ENCODE assay signal across 8 mouse cellular contexts in genomic region chr9:95599399-95599798, GRCm38 (mm10). TPM values are rescaled to one million over a fixed set of nuclear protein-coding genes. Genes with fewer than 3 reads are reported as not detected.
A peak's percentile ranks its signal among the peaks of the same experiment; 100 is the strongest.
DNase-seq lines count a peak whose midpoint lies in the region; ATAC-seq and TF ChIP-seq lines count a peak whose summit lies in the region.
"Had no signal": no experiment of that assay in that cellular context is flagged by ENCODE, and none has a peak within 500 bp of the region (broad histone marks: within the 10 kb centered on the region; RNA-seq: fewer than 3 reads in every experiment).

No protein-coding gene starts in this region.

- H3K79me2 ChIP-seq in CH12.LX (replicated peaks; ENCODE audit: control insufficient read depth, extremely low read depth, insufficient read depth, poor library complexity, severe bottlenecking), result no peaks in the 10 kb centered on the region

- no peak for TF ChIP-seq POLR2A in CH12.LX (IDR thresholded peaks at IDR 0.05; ENCODE audit: low read depth, low read length)

- in situ Hi-C loops in CH12.LX (cut with MboI; ENCODE audit: low pct_ligation_motif_present, low pct_unique_long_range_greater_than_20kb, low sequenced_read_pairs), result no loop called here

- 89% methylated on average over 4 of the region's 4 CpGs for WGBS in forebrain, embryonic 10.5 days

- H3K9me3 ChIP-seq in CH12.LX (replicated peaks; ENCODE audit: low read length), result no peaks in the 10 kb centered on the region
- no peaks in the 10 kb centered on the region for H3K9me3 ChIP-seq in forebrain, embryonic 10.5 days

- no peak overlapping the region for H3K27ac ChIP-seq in layer of hippocampus, adult 2 months
- no peak overlapping the region for H3K27ac ChIP-seq in CH12.LX (ENCODE audit: insufficient read depth, low read depth)
- H3K27ac ChIP-seq in forebrain, embryonic 10.5 days, result no peak overlapping the region

- H3K4me1 ChIP-seq in CH12.LX (ENCODE audit: control insufficient read depth in 1 of 2, insufficient read depth in 2 of 2), result peaks cover 3 to 12% of the 10 kb centered on the region in 2 experiments
- peaks cover 5% of the 10 kb centered on the region; the same call in 1 of the 2 replicates for H3K4me1 ChIP-seq in forebrain, embryonic 10.5 days

- no peaks in the 10 kb centered on the region for H3K36me3 ChIP-seq in CH12.LX (replicated peaks in 1 of 2; ENCODE audit: control insufficient read depth in 1 of 2, insufficient read depth in 1 of 2, low read length in 1 of 2)
- no peaks in the 10 kb centered on the region for H3K36me3 ChIP-seq in forebrain, embryonic 10.5 days (replicated peaks)

- H3K4me2 ChIP-seq in CH12.LX (ENCODE audit: insufficient read depth, low read depth, poor library complexity, severe bottlenecking), result no peak overlapping the region

- no peak overlapping the region for H3K4me3 ChIP-seq in layer of hippocampus, adult 2 months
- H3K4me3 ChIP-seq in CH12.LX (replicated peaks in 1 of 3; ENCODE audit: low read depth in 2 of 3, low read length in 2 of 3, poor library complexity in 1 of 3), result no peak overlapping the region
- H3K4me3 ChIP-seq in forebrain, embryonic 10.5 days, result no peak overlapping the region

- DNase-seq in layer of hippocampus, adult 2 months (ENCODE audit: low spot score in 2 of 2), result no peak
- no peak for DNase-seq in layer of hippocampus, adult 11-12 months (ENCODE audit: low spot score)
- DNase-seq in A20 (ENCODE audit: low read depth, low spot score) (peak; percentile 44), CH12.LX (ENCODE audit: extremely low read depth) (peak; percentile 17)
- no peak for DNase-seq in forebrain, embryonic 10.5 days (ENCODE audit: extremely low spot score, low spot score)
- DNase-seq in layer of hippocampus, adult 8-10 months (ENCODE audit: low spot score in 2 of 2), result no peak
- DNase-seq: gastrocnemius, postnatal 36 days had no signal

- peak; percentile 65; the same call in 1 of the 2 replicates for ATAC-seq in erythroid progenitor cell, adult 5-6 weeks (replicated peaks; ENCODE audit: low FRiP score, poor library complexity, severe bottlenecking)

- no peak overlapping the region for H3K9ac ChIP-seq in CH12.LX (ENCODE audit: insufficient read depth, low read depth)

- no peak for TF ChIP-seq EP300 in CH12.LX (IDR thresholded peaks at IDR 0.05; ENCODE audit: low read length)

- peak; percentile 64 for TF ChIP-seq CTCF in layer of hippocampus, adult 2 months (conservative IDR thresholded peaks at IDR 0.05)
- peak in 1 of 2 experiments; percentile 40; a peak in 2 of 4 replicates for TF ChIP-seq CTCF in CH12.LX (conservative IDR thresholded peaks at IDR 0.05 in 1 of 2, IDR thresholded peaks at IDR 0.05 in 1 of 2; ENCODE audit: low read depth in 2 of 2, low read length in 2 of 2)

- peak; percentile 11 for TF ChIP-seq RAD21 in CH12.LX (IDR thresholded peaks at IDR 0.05; ENCODE audit: low read depth, low read length)

- H3K27me3 ChIP-seq in CH12.LX (replicated peaks), result no peaks in the 10 kb centered on the region
- H3K27me3 ChIP-seq in forebrain, embryonic 10.5 days (ENCODE audit: poor library complexity, severe bottlenecking), result peaks cover 9% of the 10 kb centered on the region

- dilution Hi-C loops in CH12.LX (cut with MboI; ENCODE audit: extremely low pct_ligation_motif_present, extremely low pct_unique_long_range_greater_than_20kb, low sequenced_read_pairs), result no loop called here

TF ChIP-seq in CH12.LX, 34 proteins besides CTCF, POLR2A, EP300 and RAD21:
- TF ChIP-seq TCF12 (IDR thresholded peaks at IDR 0.05; ENCODE audit: low read depth, low read length) (no peak), ZNF384 (IDR thresholded peaks at IDR 0.05; ENCODE audit: low read depth, low read length) (0 out of 2 replicates have a peak, but pooled peaks have one; percentile 9)

RNA-seq across cellular contexts. Expression of gene Pcolce2, which starts 38.0 kb away (rescaled TPM):
- total RNA-seq in layer of hippocampus, adult 2 months (2021), result 1 to 10 TPM; 2.9 to 3.0 TPM
- total RNA-seq in CH12.LX (2012; rRNA removed) (0.04 TPM in 1 of 2 replicates, not detected in the other), CH12.LX (2014; rRNA removed) (not detected in 2 replicates)
- 0.11 TPM in 1 of 2 replicates, not detected in the other for polyA plus RNA-seq in CH12.LX (2012; ENCODE audit: insufficient read length, low read depth)
- not detected in 2 replicates for total RNA-seq in erythroid progenitor cell, adult 5-6 weeks (2015; ENCODE audit: low replicate concordance)
- total RNA-seq in erythroid progenitor cell, adult 5-6 weeks (2017; ENCODE audit: low replicate concordance), result not detected in 2 replicates
- polyA plus RNA-seq in forebrain, embryonic 10.5 days (2016; fragmentation: Nextera tagmentation; extraction: Ambion mirVana), result 3.9 and 4.7 TPM in 2 replicates
- 1 to 10 TPM; 2.6 to 4.7 (median 2.9) TPM for total RNA-seq in layer of hippocampus, adult 8-10 months (2022)

RNA-seq across cellular contexts. Expression of gene Paqr9, which starts 39.9 kb away (rescaled TPM):
- total RNA-seq in layer of hippocampus, adult 2 months (2021), result 10 to 100 TPM; 45.9 to 47.6 TPM
- total RNA-seq in CH12.LX (2012; rRNA removed), result not detected in 2 replicates
- not detected in 2 replicates for total RNA-seq in CH12.LX (2014; rRNA removed)
- polyA plus RNA-seq in CH12.LX (2012; ENCODE audit: insufficient read length, low read depth), result not detected in 2 replicates
- total RNA-seq in erythroid progenitor cell, adult 5-6 weeks (2015; ENCODE audit: low replicate concordance), result 84.0 and 109 TPM in 2 replicates
- total RNA-seq in erythroid progenitor cell, adult 5-6 weeks (2017; ENCODE audit: low replicate concordance), result 100 and 101 TPM in 2 replicates
- polyA plus RNA-seq in forebrain, embryonic 10.5 days (2016; fragmentation: Nextera tagmentation; extraction: Ambion mirVana), result 0.07 and 0.12 TPM in 2 replicates
- 10 to 100 TPM; 34.3 to 44.9 (median 38.3) TPM for total RNA-seq in layer of hippocampus, adult 8-10 months (2022)

Comparison
In these comparisons a context has a peak if more than half of its experiments do, and no peak if none do; other contexts are left out.
1. DNase-seq: peak in A20 (single experiment) and CH12.LX (single experiment); none in layer of hippocampus, adult 2 months (0 of 2), layer of hippocampus, adult 11-12 months (single experiment), forebrain, embryonic 10.5 days (single experiment) and layer of hippocampus, adult 8-10 months (0 of 2).
2. RNA of gene Paqr9, which starts 39.9 kb away (total RNA-seq): 84.0 to 109 TPM in erythroid progenitor cell, adult 5-6 weeks, 45.9 to 47.6 TPM in layer of hippocampus, adult 2 months and 34.3 to 44.9 TPM in layer of hippocampus, adult 8-10 months; not detected in CH12.LX; every median in the first group is over 10 times any median in the second.